Comparison of ENCODE assay signal across 27 mouse cellular contexts in genomic region chr13:41427046-41427445, GRCm38 (mm10).
DNase-seq lines count a peak whose midpoint lies in the region; ATAC-seq and TF ChIP-seq lines count a peak whose summit lies in the region.
"Had no signal": no experiment of that assay in that cellular context is flagged by ENCODE, and none has a peak within 500 bp of the region (broad histone marks: within the 10 kb centered on the region; RNA-seq: fewer than 3 reads in every experiment).

No protein-coding gene starts in this region.

- no peak for TF ChIP-seq POLR2A in CH12.LX (IDR thresholded peaks at IDR 0.05; ENCODE audit: low read depth, low read length)

- H3K79me2 ChIP-seq in CH12.LX (replicated peaks; ENCODE audit: control insufficient read depth, extremely low read depth, insufficient read depth, poor library complexity, severe bottlenecking): no peaks in the 10 kb centered on the region; the same call in 1 of the 2 replicates

- TF ChIP-seq CTCF in CH12.LX (conservative IDR thresholded peaks at IDR 0.05 in 1 of 2, IDR thresholded peaks at IDR 0.05 in 1 of 2; ENCODE audit: low read depth in 2 of 2, low read length in 2 of 2): no peak

- dilution Hi-C loops in CH12.LX (cut with MboI; ENCODE audit: extremely low pct_ligation_motif_present, extremely low pct_unique_long_range_greater_than_20kb, low sequenced_read_pairs): no loop called here

- H3K4me3 ChIP-seq in CH12.LX (replicated peaks in 1 of 3; ENCODE audit: low read depth in 2 of 3, low read length in 2 of 3, poor library complexity in 1 of 3): no peak overlapping the region
- H3K4me3 ChIP-seq in kidney, embryonic 15.5 days (replicated peaks): no peak overlapping the region
- H3K4me3 ChIP-seq: embryonic facial prominence, embryonic 12.5 days; embryonic facial prominence, embryonic 15.5 days; heart, embryonic 12.5 days; heart, embryonic 15.5 days; hindbrain, embryonic 10.5 days; hindbrain, embryonic 13.5 days had no signal

- H3K36me3 ChIP-seq in CH12.LX (replicated peaks in 1 of 2; ENCODE audit: control insufficient read depth in 1 of 2, insufficient read depth in 1 of 2, low read length in 1 of 2): peaks cover 30 to 78% of the 10 kb centered on the region in 2 experiments
- H3K36me3 ChIP-seq in kidney, embryonic 15.5 days: no peaks in the 10 kb centered on the region
- H3K36me3 ChIP-seq: embryonic facial prominence, embryonic 12.5 days; embryonic facial prominence, embryonic 15.5 days; G1E; heart, embryonic 12.5 days; heart, embryonic 15.5 days; hindbrain, embryonic 10.5 days; hindbrain, embryonic 13.5 days had no signal

- H3K4me2 ChIP-seq in CH12.LX (ENCODE audit: insufficient read depth, low read depth, poor library complexity, severe bottlenecking): no peak overlapping the region
- H3K4me2 ChIP-seq in kidney, embryonic 15.5 days: no peak overlapping the region
- H3K4me2 ChIP-seq: embryonic facial prominence, embryonic 12.5 days; embryonic facial prominence, embryonic 15.5 days; heart, embryonic 12.5 days; heart, embryonic 15.5 days; hindbrain, embryonic 13.5 days had no signal

- H3K27ac ChIP-seq in CH12.LX (ENCODE audit: insufficient read depth, low read depth): peak overlapping the region; percentile 43; the same call in 1 of the 2 replicates
- no peak overlapping the region for H3K27ac ChIP-seq in kidney, embryonic 15.5 days
- H3K27ac ChIP-seq: embryonic facial prominence, embryonic 12.5 days; embryonic facial prominence, embryonic 15.5 days; heart, embryonic 15.5 days; hindbrain, embryonic 10.5 days; hindbrain, embryonic 13.5 days had no signal

- no peak for ATAC-seq in kidney, embryonic 15.5 days (replicated peaks; ENCODE audit: low FRiP score)
- ATAC-seq: forebrain, embryonic 14.5 days; forebrain, postnatal 0 days; hindbrain, embryonic 16.5 days; Patski had no signal

- DNase-seq in spleen, adult 18-20 months: peak; percentile 21 to 24
- DNase-seq in spleen, postnatal 14 days (ENCODE audit: low spot score in 2 of 2): no peak
- DNase-seq in A20 (ENCODE audit: low read depth, low spot score): peak; percentile 72
- DNase-seq in CH12.LX (ENCODE audit: extremely low read depth): peak; percentile 47
- DNase-seq in layer of hippocampus, adult 9-11 months: no peak
- DNase-seq: adrenal gland, postnatal 10 days; adrenal gland, postnatal 36 days; cerebellum, adult 11 months; cerebellum, adult 2 months; cerebellum, adult 9-11 months; cerebellum, postnatal 25 days; forebrain, postnatal 0 days; gastrocnemius, postnatal 25 days; heart, adult 18-20 months; heart, postnatal 10 days; heart, postnatal 36 days had no signal

- H3K27me3 ChIP-seq in CH12.LX (replicated peaks): no peaks in the 10 kb centered on the region
- H3K27me3 ChIP-seq in kidney, embryonic 15.5 days: no peaks in the 10 kb centered on the region
- H3K27me3 ChIP-seq: embryonic facial prominence, embryonic 12.5 days; embryonic facial prominence, embryonic 15.5 days; hindbrain, embryonic 13.5 days; Patski had no signal

- in situ Hi-C loops in CH12.LX (cut with MboI; ENCODE audit: low pct_ligation_motif_present, low pct_unique_long_range_greater_than_20kb, low sequenced_read_pairs): no loop called here

- no peaks in the 10 kb centered on the region for H3K9me3 ChIP-seq in CH12.LX (replicated peaks; ENCODE audit: low read length)
- H3K9me3 ChIP-seq in kidney, embryonic 15.5 days (replicated peaks): no peaks in the 10 kb centered on the region
- H3K9me3 ChIP-seq: embryonic facial prominence, embryonic 12.5 days; embryonic facial prominence, embryonic 15.5 days; G1E; heart, embryonic 12.5 days; heart, embryonic 15.5 days; hindbrain, embryonic 10.5 days; hindbrain, embryonic 13.5 days had no signal

- peaks cover 4 to 62% of the 10 kb centered on the region in 2 experiments for H3K4me1 ChIP-seq in CH12.LX (ENCODE audit: control insufficient read depth in 1 of 2, insufficient read depth in 2 of 2)
- H3K4me1 ChIP-seq in kidney, embryonic 15.5 days: peaks cover 15% of the 10 kb centered on the region; the same call in 1 of the 2 replicates
- H3K4me1 ChIP-seq: embryonic facial prominence, embryonic 12.5 days; embryonic facial prominence, embryonic 15.5 days; hindbrain, embryonic 10.5 days; hindbrain, embryonic 13.5 days had no signal

- no peak overlapping the region for H3K9ac ChIP-seq in CH12.LX (ENCODE audit: insufficient read depth, low read depth)
- H3K9ac ChIP-seq in kidney, embryonic 15.5 days: no peak overlapping the region
- H3K9ac ChIP-seq: embryonic facial prominence, embryonic 12.5 days; embryonic facial prominence, embryonic 15.5 days; forebrain, postnatal 0 days; heart, embryonic 12.5 days; heart, embryonic 15.5 days; hindbrain, embryonic 13.5 days had no signal

- 59% methylated on average over 3 of the region's 3 CpGs for WGBS in kidney, embryonic 15.5 days

- TF ChIP-seq RAD21 in CH12.LX (IDR thresholded peaks at IDR 0.05; ENCODE audit: low read depth, low read length): no peak

- TF ChIP-seq EP300 in CH12.LX (IDR thresholded peaks at IDR 0.05; ENCODE audit: low read length): no peak

TF ChIP-seq in CH12.LX, 34 proteins besides CTCF, POLR2A, EP300 and RAD21:
- no peak for TF ChIP-seq TBP (conservative IDR thresholded peaks at IDR 0.05; ENCODE audit: low read depth, low read length)
- no peak for TF ChIP-seq POLR2AphosphoS2 (IDR thresholded peaks at IDR 0.05; ENCODE audit: low read depth, low read length)
- no peak for TF ChIP-seq ZC3H11A (IDR thresholded peaks at IDR 0.05; ENCODE audit: low read depth, low read length)
- TF ChIP-seq JUN (IDR thresholded peaks at IDR 0.05; ENCODE audit: insufficient read depth, low read depth, low read length): no peak
- TF ChIP-seq ZKSCAN1 (IDR thresholded peaks at IDR 0.05; ENCODE audit: borderline replicate concordance, low read depth, low read length): no peak
- no peak for TF ChIP-seq ZNF384 (IDR thresholded peaks at IDR 0.05; ENCODE audit: low read depth, low read length)
- TF ChIP-seq NRF1 (IDR thresholded peaks at IDR 0.05; ENCODE audit: low read depth, low read length): no peak
- TF ChIP-seq TCF12 (IDR thresholded peaks at IDR 0.05; ENCODE audit: low read depth, low read length): no peak
TF ChIP-seq in CH12.LX: peak in this region for 0.

Comparison
In these comparisons a context has a peak if more than half of its experiments do, and no peak if none do; other contexts are left out.
1. DNase-seq: peak in spleen, adult 18-20 months (2 of 2), A20 (single experiment) and CH12.LX (single experiment); none in spleen, postnatal 14 days (0 of 2) and layer of hippocampus, adult 9-11 months (single experiment).